Mouse (Mus musculus): ENCODE measurements around the gene Eps8.

DNA sequence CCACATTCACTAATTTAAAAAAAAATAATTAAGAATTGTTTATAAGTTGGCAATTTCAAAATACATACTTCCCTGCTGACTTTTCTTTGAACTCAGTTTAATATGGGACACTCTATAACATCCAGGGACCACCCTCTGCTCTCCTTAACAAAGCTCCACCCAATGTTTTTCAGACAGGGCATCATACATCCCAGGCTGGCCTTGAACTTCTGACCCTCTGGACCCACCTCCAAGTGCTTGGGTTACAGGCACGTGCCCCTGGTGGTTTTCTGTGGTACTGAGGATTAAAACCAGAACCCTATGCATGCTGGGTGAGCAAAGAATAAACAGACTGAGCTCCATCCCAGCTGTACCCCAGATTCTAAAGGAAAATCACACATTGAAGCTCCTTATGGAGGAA, 150.6 kb downstream of the Eps8 start:
- TF ChIP-seq MAFK (IDR thresholded peaks at IDR 0.05; ENCODE audit: insufficient read depth, low read depth, low read length) (no peak), ZNF384 (IDR thresholded peaks at IDR 0.05; ENCODE audit: low read depth, low read length) (no peak), ZC3H11A (IDR thresholded peaks at IDR 0.05; ENCODE audit: borderline replicate concordance, low read depth, low read length) (no peak)

Data from ES-E14 (cell line).